Mouse (Mus musculus): ENCODE data around the gene Scgn. TPM values are rescaled to one million over a fixed set of nuclear protein-coding genes. Genes with fewer than 3 reads are reported as not detected.

Scgn gene
- polyA plus RNA-seq, 1 experiment, result not detected

GRCm38 (mm10) chr13:23928637-23929036 lies 62.4 kb downstream of the Scgn start:
- Histone ChIP-seq H3K4me3 (replicated peaks) (no peak overlapping the region), H3K9me3 (ENCODE audit: control insufficient read depth, low read length) (no peaks in the 10 kb centered on the region), H3K4me1 (ENCODE audit: control insufficient read depth) (no peaks in the 10 kb centered on the region), H3K27me3 (ENCODE audit: control insufficient read depth) (no peaks in the 10 kb centered on the region), H3K36me3 (ENCODE audit: control insufficient read depth) (no peaks in the 10 kb centered on the region)
- no peak for TF ChIP-seq GATA1 (IDR thresholded peaks at IDR 0.05; ENCODE audit: low read length)
- no peak for TF ChIP-seq TAL1 (IDR thresholded peaks at IDR 0.05; ENCODE audit: low read length)

GRCm38 (mm10) chr13:23925792-23926191 lies 65.2 kb downstream of the Scgn start:
- no peak for TF ChIP-seq GATA1 (IDR thresholded peaks at IDR 0.05; ENCODE audit: low read length)
- TF ChIP-seq TAL1 (IDR thresholded peaks at IDR 0.05; ENCODE audit: low read length), result no peak
- Histone ChIP-seq H3K4me1 (ENCODE audit: control insufficient read depth) (no peaks in the 10 kb centered on the region), H3K36me3 (ENCODE audit: control insufficient read depth) (no peaks in the 10 kb centered on the region), H3K27me3 (ENCODE audit: control insufficient read depth) (no peaks in the 10 kb centered on the region), H3K4me3 (replicated peaks) (no peak overlapping the region), H3K9me3 (ENCODE audit: control insufficient read depth, low read length) (no peaks in the 10 kb centered on the region)

DNA sequence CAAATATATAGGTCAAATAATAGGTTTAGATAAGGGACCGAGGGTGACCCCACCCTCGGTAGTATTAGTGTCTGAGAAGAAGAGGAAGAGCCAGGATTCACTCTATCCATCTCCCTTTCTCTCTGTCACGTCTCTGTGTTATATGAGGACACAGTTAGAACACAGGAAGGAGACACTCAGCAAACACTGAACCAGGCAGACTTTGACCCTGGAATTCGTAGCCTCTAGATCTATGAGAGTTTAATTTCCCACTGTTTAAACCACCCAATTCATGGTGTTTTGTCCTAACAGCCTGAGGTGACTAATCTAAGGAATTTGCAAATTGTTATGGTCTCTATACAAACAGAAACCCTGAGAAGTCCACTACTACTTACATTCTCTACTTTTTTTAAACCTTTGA lies 73.3 kb downstream of the Scgn start:
- Histone ChIP-seq H3K27me3 (ENCODE audit: control insufficient read depth) (no peaks in the 10 kb centered on the region), H3K36me3 (ENCODE audit: control insufficient read depth) (no peaks in the 10 kb centered on the region), H3K9me3 (ENCODE audit: control insufficient read depth, low read length) (no peaks in the 10 kb centered on the region), H3K4me1 (ENCODE audit: control insufficient read depth) (peaks cover 8% of the 10 kb centered on the region; the same call in 1 of the 2 replicates), H3K4me3 (replicated peaks) (no peak overlapping the region)
- no peak for TF ChIP-seq TAL1 (IDR thresholded peaks at IDR 0.05; ENCODE audit: low read length)
- no peak for TF ChIP-seq GATA1 (IDR thresholded peaks at IDR 0.05; ENCODE audit: low read length)

GRCm38 (mm10) chr13:23916132-23916531 lies 74.9 kb downstream of the Scgn start:
- no peaks in the 10 kb centered on the region for H3K27me3 ChIP-seq (ENCODE audit: control insufficient read depth)
- TF ChIP-seq TAL1 (IDR thresholded peaks at IDR 0.05; ENCODE audit: low read length) (no peak), GATA1 (IDR thresholded peaks at IDR 0.05; ENCODE audit: low read length) (no peak)

DNA sequence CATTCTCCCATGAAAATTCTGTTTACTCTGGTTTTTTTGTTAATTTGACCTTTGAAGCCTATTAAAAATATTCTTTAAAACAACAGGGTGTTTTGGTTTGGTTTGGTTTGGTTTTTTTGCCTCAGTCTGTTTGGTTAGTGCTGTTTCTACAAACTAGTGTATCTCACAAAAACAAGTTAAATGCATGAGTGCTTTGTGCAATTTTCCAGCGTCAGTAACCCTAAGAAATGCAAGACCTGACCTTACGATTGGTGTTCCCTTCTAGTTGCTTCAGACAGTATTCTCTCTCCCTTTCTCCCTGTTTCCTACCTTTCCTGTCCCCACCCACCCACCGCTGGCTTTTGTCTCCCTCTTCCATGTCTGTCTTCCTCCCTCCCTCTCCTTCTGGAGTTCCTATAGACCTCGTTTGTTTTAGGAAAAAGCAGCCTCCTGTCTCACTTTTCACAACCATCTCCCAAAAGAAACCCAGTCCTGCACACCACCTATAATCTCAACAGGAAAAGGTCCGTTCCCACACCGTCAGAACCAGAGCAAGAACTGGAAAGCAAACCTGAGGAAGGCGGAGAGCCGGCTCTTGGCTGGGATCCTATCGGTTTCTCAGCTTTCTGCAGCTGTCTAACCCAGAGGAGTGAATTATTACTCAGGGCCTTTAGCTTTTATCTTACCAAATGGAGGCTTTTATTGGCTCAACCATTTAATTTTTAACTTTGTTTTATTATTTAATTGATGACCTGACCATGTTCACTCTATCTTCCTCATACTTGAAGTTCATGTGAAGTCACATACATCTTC lies 76.4 kb downstream of the Scgn start, which contains the start of gene Slc17a4:
TSS of gene Slc17a4 (minus strand) at position 634 of the 792 bp plus-strand sequence.
- Histone ChIP-seq H3K4me3 (replicated peaks) (no peak within 1 kb of the TSS), H3K27me3 (ENCODE audit: control insufficient read depth) (no peaks in the 10 kb centered on the region), H3K36me3 (ENCODE audit: control insufficient read depth) (no peaks in the 10 kb centered on the region), H3K4me1 (ENCODE audit: control insufficient read depth) (peaks cover 10% of the 10 kb centered on the region), H3K9me3 (ENCODE audit: control insufficient read depth, low read length) (no peaks in the 10 kb centered on the region)
- no peak for TF ChIP-seq GATA1 (IDR thresholded peaks at IDR 0.05; ENCODE audit: low read length)

More at GRCm38 (mm10) chr13:23916132-23916531, 74.9 kb downstream of the Scgn start:
- peaks cover 8% of the 10 kb centered on the region; the same call in 1 of the 2 replicates for H3K4me1 ChIP-seq (ENCODE audit: control insufficient read depth)
- H3K36me3 ChIP-seq (ENCODE audit: control insufficient read depth), result no peaks in the 10 kb centered on the region
- H3K4me3 ChIP-seq (replicated peaks), result no peak overlapping the region
- H3K9me3 ChIP-seq (ENCODE audit: control insufficient read depth, low read length), result no peaks in the 10 kb centered on the region

- TF ChIP-seq TAL1 (IDR thresholded peaks at IDR 0.05; ENCODE audit: low read length) (no peak), GATA1 (IDR thresholded peaks at IDR 0.05; ENCODE audit: low read length) (no peak)
- H3K4me3 ChIP-seq (replicated peaks), result no peak overlapping the region
- H3K4me1 ChIP-seq (ENCODE audit: control insufficient read depth), result peaks cover 11% of the 10 kb centered on the region
Observed at GRCm38 (mm10) chr13:23913791-23914306, 77.2 kb downstream of the Scgn start.

DNA sequence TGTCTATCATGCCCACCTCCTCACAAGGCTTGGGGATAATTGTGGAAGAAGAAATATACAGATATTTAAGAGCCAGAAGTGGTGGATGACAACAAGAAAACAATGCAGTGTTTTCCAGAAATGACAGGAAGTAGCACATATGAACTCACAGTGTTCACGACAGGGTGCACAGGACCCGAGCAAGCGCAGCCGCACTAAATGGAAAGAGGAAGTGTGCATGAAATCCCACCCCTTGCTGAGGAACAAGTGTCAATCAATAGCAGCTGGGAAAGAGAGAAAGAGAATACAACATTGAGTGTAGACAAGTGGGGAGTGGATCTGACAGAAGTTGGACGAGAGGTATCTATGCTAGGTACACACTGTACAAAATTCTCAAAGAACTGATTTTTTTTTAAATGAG lies 79.7 kb downstream of the Scgn start:
- Histone ChIP-seq H3K4me1 (ENCODE audit: control insufficient read depth) (peaks cover 11% of the 10 kb centered on the region), H3K9me3 (ENCODE audit: control insufficient read depth, low read length) (no peaks in the 10 kb centered on the region), H3K27me3 (ENCODE audit: control insufficient read depth) (no peaks in the 10 kb centered on the region), H3K36me3 (ENCODE audit: control insufficient read depth) (no peaks in the 10 kb centered on the region), H3K4me3 (replicated peaks) (no peak overlapping the region)
- TF ChIP-seq GATA1 (IDR thresholded peaks at IDR 0.05; ENCODE audit: low read length) (no peak), TAL1 (IDR thresholded peaks at IDR 0.05; ENCODE audit: low read length) (no peak)

More at GRCm38 (mm10) chr13:23913791-23914306, 77.2 kb downstream of the Scgn start:
- H3K36me3 ChIP-seq (ENCODE audit: control insufficient read depth), result no peaks in the 10 kb centered on the region
- no peaks in the 10 kb centered on the region for H3K9me3 ChIP-seq (ENCODE audit: control insufficient read depth, low read length)
- H3K27me3 ChIP-seq (ENCODE audit: control insufficient read depth), result no peaks in the 10 kb centered on the region

GRCm38 (mm10) chr13:23910121-23910520 lies 80.9 kb downstream of the Scgn start:
- no peak for TF ChIP-seq GATA1 (IDR thresholded peaks at IDR 0.05; ENCODE audit: low read length)
- no peak for TF ChIP-seq TAL1 (IDR thresholded peaks at IDR 0.05; ENCODE audit: low read length)

DNA sequence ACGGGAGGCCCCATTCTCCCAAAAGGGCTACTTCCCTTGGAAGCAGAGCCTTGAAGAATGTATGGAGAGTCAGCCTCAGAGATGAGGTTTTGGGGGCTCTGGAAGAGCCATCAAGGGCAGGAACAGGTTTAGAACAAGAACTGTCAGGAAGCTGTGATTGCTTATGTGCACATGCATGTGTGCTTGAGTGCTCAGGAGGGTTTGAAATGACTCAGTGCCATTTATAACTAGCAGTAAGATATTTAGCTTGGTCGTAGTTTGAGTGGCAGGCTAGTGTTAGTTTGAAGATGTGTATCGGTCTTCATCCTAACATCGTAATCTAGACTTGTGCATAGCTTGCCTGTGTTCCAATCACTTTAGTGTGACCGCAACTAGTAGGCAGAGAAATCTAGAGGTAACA lies 84.1 kb downstream of the Scgn start:
- H3K4me3 ChIP-seq (replicated peaks), result no peak overlapping the region
- H3K4me1 ChIP-seq (ENCODE audit: control insufficient read depth), result peaks cover 4% of the 10 kb centered on the region
- H3K27me3 ChIP-seq (ENCODE audit: control insufficient read depth), result no peaks in the 10 kb centered on the region
- H3K9me3 ChIP-seq (ENCODE audit: control insufficient read depth, low read length), result no peaks in the 10 kb centered on the region
- H3K36me3 ChIP-seq (ENCODE audit: control insufficient read depth), result no peaks in the 10 kb centered on the region
- TF ChIP-seq GATA1 (IDR thresholded peaks at IDR 0.05; ENCODE audit: low read length) (no peak), TAL1 (IDR thresholded peaks at IDR 0.05; ENCODE audit: low read length) (no peak)

More at GRCm38 (mm10) chr13:23910121-23910520, 80.9 kb downstream of the Scgn start:
- peaks cover 11% of the 10 kb centered on the region for H3K4me1 ChIP-seq (ENCODE audit: control insufficient read depth)
- no peaks in the 10 kb centered on the region for H3K27me3 ChIP-seq (ENCODE audit: control insufficient read depth)
- no peaks in the 10 kb centered on the region for H3K36me3 ChIP-seq (ENCODE audit: control insufficient read depth)
- H3K4me3 ChIP-seq (replicated peaks), result no peak overlapping the region
- H3K9me3 ChIP-seq (ENCODE audit: control insufficient read depth, low read length), result no peaks in the 10 kb centered on the region

Other genes starting within 250 kb of the Scgn start
- 3.8 and 7.0 TPM in 2 replicates for gene Hist1h3c, start 245.6 kb downstream of the Scgn start, polyA plus RNA-seq (2012)
- 5.4 and 12.1 TPM in 2 replicates for gene Hist1h2bb, start 244.5 kb downstream of the Scgn start, polyA plus RNA-seq (2012)
- 9.1 and 22.3 TPM in 2 replicates for gene Hist1h2ab, start 240.1 kb downstream of the Scgn start, polyA plus RNA-seq (2012)
- 6.2 and 23.6 TPM in 2 replicates for gene Hist1h3b, start 238.9 kb downstream of the Scgn start, polyA plus RNA-seq (2012)
- 4.5 and 11.8 TPM in 2 replicates for gene Hist1h4b, start 234.2 kb downstream of the Scgn start, polyA plus RNA-seq (2012)
- gene Hist1h4a, start 230.0 kb downstream of the Scgn start, polyA plus RNA-seq (2012), result 10.2 and 21.5 TPM in 2 replicates
- 1.5 and 4.0 TPM in 2 replicates for gene Hist1h3a, start 228.8 kb downstream of the Scgn start, polyA plus RNA-seq (2012)
- gene Hist1h1a, start 227.5 kb downstream of the Scgn start, polyA plus RNA-seq (2012), result 1.4 TPM in 2 replicates
- not detected in 2 replicates for gene Trim38, start 221.3 kb downstream of the Scgn start, polyA plus RNA-seq (2012)
- not detected in 2 replicates for gene Slc17a2, start 184.2 kb downstream of the Scgn start, polyA plus RNA-seq (2012)
- 0.01 TPM in 1 of 2 replicates, not detected in the other for gene Slc17a3, start 151.8 kb downstream of the Scgn start, polyA plus RNA-seq (2012)
- gene Slc17a1, start 123.5 kb downstream of the Scgn start, polyA plus RNA-seq (2012), result not detected in 2 replicates
- gene Slc17a4, start 76.2 kb downstream of the Scgn start, polyA plus RNA-seq (2012), result not detected in 2 replicates
- not detected in 2 replicates for gene Hist1h2ba, start 57.1 kb downstream of the Scgn start, polyA plus RNA-seq (2012)
- gene Hist1h2aa, start 56.8 kb downstream of the Scgn start, polyA plus RNA-seq (2012), result not detected in 2 replicates